Mouse (Mus musculus) small intestine, adult 2 months (tissue): ENCODE results near the gene Ano8. TPM values are rescaled to one million over a fixed set of nuclear protein-coding genes. Genes with fewer than 3 reads are reported as not detected.

Experiments used
- H3K27ac ChIP-seq: fragments of 200-500 bp; 2 replicates; pipeline ENCODE4 v1.5.1; 2012; ENCODE audit warnings: low read depth, low read length, control low read depth, inconsistent platforms; ENCODE audit not compliant: insufficient read depth
- H3K27me3 ChIP-seq: fragments of 200-500 bp; 2 replicates; pipeline ENCODE4 v1.6.1; 2012; ENCODE audit warnings: mild to moderate bottlenecking, moderate library complexity, low read length, inconsistent platforms; ENCODE audit not compliant: control insufficient read depth, insufficient read depth
- H3K36me3 ChIP-seq: fragments of 200-500 bp; 2 replicates; pipeline ENCODE4 v1.6.1; 2012; ENCODE audit warnings: mild to moderate bottlenecking, low read length, control low read depth, inconsistent platforms; ENCODE audit not compliant: control insufficient read depth, insufficient read depth
- H3K4me1 ChIP-seq: fragments of 200-500 bp; 2 replicates; pipeline ENCODE4 v1.6.1; 2012; ENCODE audit warnings: low read length, inconsistent platforms, mixed read lengths; ENCODE audit not compliant: control insufficient read depth, insufficient read depth, insufficient read length
- H3K4me3 ChIP-seq: fragments of 200-500 bp; 2 replicates; pipeline ENCODE4 v1.5.1; 2012; ENCODE audit warnings: low read depth, mild to moderate bottlenecking, control low read depth, inconsistent platforms, low read length, moderate library complexity
- CTCF ChIP-seq: fragments of 200-500 bp; IDR thresholded peaks from 2 replicates; pipeline ENCODE4 v1.5.1; 2012; ENCODE audit warnings: low read depth, mild to moderate bottlenecking, control low read depth, inconsistent platforms, low read length, moderate library complexity, mixed read lengths; ENCODE audit not compliant: insufficient replicate concordance, insufficient read length; ENCODE audit errors: extremely low read depth
- POLR2A ChIP-seq: fragments of 200-500 bp; IDR thresholded peaks from 2 replicates; pipeline ENCODE4 v1.6.1; 2012; ENCODE audit warnings: low read depth, mild to moderate bottlenecking, control low read depth, inconsistent platforms, low read length, moderate library complexity
- WGBS: fragments of 180-500 bp; shearing (Covaris S2); methylation state at CpG from one replicate; pipeline ENCODE4 v1.1.7; 2018; 5-methylcytosine and 5-hydroxymethylcytosine counted together
- polyA plus RNA-seq: library from polyadenylated mRNA; depleted of rRNA; stranded (reverse); fragments of >200 nt; gene quantifications from 2 replicates; pipeline ENCODE4 v1.2.3, GENCODE M21; 2012

Ano8 gene
- polyA plus RNA-seq, 1 experiment, result 19.8 TPM

- TF ChIP-seq POLR2A, result peak; percentile 39; the same call in 1 of the 2 replicates
- TF ChIP-seq CTCF, result no peak
- H3K27ac ChIP-seq, result peak within 1 kb of the TSS; percentile 66
- peak within 1 kb of the TSS; percentile 53 for H3K4me3 ChIP-seq
- no peaks in the 10 kb centered on the region for H3K36me3 ChIP-seq
- 35% methylated on average over 14 of the region's 14 CpGs for WGBS
- H3K27me3 ChIP-seq, result peaks cover 11% of the 10 kb centered on the region; the same call in 1 of the 2 replicates
- peaks cover 3% of the 10 kb centered on the region for H3K4me1 ChIP-seq
Measured at GRCm38 (mm10) chr8:71511644-71512043, 25.9 kb upstream of the Ano8 start, which contains the start of gene Plvap. Plvap (minus strand) TSS chr8:71511752.

DNA sequence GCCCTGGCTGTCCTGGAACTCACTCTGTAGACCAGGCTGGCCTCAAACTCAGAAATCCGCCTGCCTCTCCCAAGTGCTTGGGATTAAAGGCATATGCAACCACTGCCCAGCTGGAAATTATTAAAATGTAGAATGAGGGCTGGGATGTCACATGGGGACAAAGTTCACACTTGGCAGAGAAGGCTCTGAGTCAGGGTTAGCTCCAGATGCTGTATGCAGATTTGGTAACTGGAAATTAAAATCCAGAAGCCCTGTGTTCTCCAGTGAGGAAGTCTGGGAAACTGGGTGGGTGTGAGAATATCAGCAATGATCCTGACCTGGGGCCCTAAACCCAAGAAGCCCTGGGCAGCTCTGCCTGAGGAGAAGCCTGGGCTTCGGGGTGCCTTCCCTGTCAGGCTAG, 23.6 kb upstream of the Ano8 start:
- Histone ChIP-seq H3K27ac (peak overlapping the region; percentile 8; the same call in 1 of the 2 replicates), H3K27me3 (peaks cover 11% of the 10 kb centered on the region; the same call in 1 of the 2 replicates), H3K4me3 (peak overlapping the region; percentile 22), H3K36me3 (no peaks in the 10 kb centered on the region), H3K4me1 (peaks cover 3% of the 10 kb centered on the region)
- TF ChIP-seq POLR2A (no peak), CTCF (no peak)
- WGBS, result 28% methylated on average over 2 of the region's 2 CpGs

DNA sequence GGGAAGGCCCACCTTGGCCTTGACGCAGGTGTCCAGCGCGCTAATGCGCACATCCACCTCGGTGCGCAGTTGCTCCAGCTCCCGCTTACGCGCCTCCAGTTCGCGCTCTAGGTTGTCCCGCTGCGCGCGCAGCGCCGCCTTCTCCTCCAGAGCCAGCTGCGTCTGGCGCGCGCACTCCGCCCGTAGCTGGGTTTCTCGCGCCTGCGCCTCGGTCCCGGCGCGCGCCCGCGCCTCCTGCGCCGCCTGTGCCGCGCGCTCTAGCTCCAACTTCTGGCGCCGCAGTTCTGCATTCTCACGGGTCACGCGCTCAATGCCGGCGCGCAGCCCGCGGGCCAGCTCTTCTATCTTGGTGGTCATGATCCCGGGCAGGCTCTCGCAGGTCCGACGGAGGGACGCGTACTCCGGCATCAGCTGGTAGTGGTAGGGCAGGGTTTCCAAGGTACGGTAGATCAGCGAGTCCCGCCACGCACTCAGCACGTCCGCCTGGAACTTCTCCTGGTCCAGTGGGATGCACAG, 21.9 kb upstream of the Ano8 start:
- TF ChIP-seq POLR2A, result no peak
- TF ChIP-seq CTCF, result no peak
- under 1% methylated on average over 61 of the region's 61 CpGs for WGBS
- Histone ChIP-seq H3K27ac (no peak overlapping the region), H3K36me3 (no peaks in the 10 kb centered on the region), H3K4me1 (peaks cover 3% of the 10 kb centered on the region), H3K4me3 (peak overlapping the region; percentile 62), H3K27me3 (peaks cover 11% of the 10 kb centered on the region; the same call in 1 of the 2 replicates)

DNA sequence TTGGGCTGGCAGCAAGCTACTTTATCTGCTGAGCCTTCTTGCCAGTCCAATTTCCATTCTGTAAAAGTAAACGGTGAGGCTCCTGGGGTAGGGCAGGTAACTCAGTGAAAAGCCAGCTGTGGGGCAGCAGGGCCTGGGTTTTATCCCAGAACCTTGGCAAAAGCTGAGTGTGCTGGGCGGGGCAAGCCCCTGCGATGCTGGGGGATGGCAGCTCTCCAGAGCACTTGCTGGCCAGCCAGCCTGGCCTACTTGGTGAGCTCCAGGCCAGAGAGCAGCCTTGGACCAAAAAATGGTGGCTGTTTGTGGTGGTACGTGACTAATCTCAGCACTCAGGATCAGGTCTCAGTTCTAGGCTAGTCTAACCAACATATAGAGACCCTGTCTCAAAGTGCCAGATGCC, 20.2 kb upstream of the Ano8 start:
- TF ChIP-seq CTCF (no peak), POLR2A (no peak)
- H3K4me1 ChIP-seq, result peaks cover 3% of the 10 kb centered on the region
- peaks cover 11% of the 10 kb centered on the region; the same call in 1 of the 2 replicates for H3K27me3 ChIP-seq
- 43% methylated on average over 4 of the region's 4 CpGs for WGBS
- no peak overlapping the region for H3K4me3 ChIP-seq
- H3K27ac ChIP-seq, result no peak overlapping the region
- no peaks in the 10 kb centered on the region for H3K36me3 ChIP-seq

- Histone ChIP-seq H3K27ac (no peak overlapping the region), H3K4me1 (peaks cover 3% of the 10 kb centered on the region), H3K4me3 (no peak overlapping the region), H3K27me3 (peaks cover 11% of the 10 kb centered on the region; the same call in 1 of the 2 replicates), H3K36me3 (no peaks in the 10 kb centered on the region)
- 83% methylated on average over 4 of the region's 4 CpGs for WGBS
- no peak for TF ChIP-seq POLR2A
- TF ChIP-seq CTCF, result no peak
Measured at GRCm38 (mm10) chr8:71505326-71505725, 19.6 kb upstream of the Ano8 start.

DNA sequence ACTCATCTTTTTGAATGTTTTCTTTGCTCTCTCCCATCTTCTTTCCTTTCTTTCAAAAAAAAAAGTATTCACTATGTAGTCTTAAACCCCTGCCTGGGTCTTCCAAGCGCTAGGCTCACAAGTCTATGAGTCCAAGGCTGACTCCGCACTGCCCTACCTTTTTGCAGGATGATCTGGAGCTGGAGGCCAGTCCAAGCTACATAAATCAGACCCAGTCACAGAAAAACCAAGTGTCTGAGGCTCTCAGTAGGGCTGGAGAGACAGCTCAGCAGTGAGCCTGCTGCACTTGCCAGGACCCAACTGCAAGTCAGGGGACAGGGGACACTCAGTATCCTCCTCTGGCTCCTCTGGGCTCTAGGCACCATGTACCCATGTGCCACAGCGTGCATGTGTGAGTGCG, 18.6 kb upstream of the Ano8 start:
- WGBS, result 96% methylated on average over 4 of the region's 4 CpGs
- H3K36me3 ChIP-seq, result no peaks in the 10 kb centered on the region
- no peak overlapping the region for H3K27ac ChIP-seq
- H3K4me3 ChIP-seq, result no peak overlapping the region
- TF ChIP-seq POLR2A (no peak), CTCF (no peak)
- H3K4me1 ChIP-seq, result peaks cover 3% of the 10 kb centered on the region
- peaks cover 11% of the 10 kb centered on the region; the same call in 1 of the 2 replicates for H3K27me3 ChIP-seq

DNA sequence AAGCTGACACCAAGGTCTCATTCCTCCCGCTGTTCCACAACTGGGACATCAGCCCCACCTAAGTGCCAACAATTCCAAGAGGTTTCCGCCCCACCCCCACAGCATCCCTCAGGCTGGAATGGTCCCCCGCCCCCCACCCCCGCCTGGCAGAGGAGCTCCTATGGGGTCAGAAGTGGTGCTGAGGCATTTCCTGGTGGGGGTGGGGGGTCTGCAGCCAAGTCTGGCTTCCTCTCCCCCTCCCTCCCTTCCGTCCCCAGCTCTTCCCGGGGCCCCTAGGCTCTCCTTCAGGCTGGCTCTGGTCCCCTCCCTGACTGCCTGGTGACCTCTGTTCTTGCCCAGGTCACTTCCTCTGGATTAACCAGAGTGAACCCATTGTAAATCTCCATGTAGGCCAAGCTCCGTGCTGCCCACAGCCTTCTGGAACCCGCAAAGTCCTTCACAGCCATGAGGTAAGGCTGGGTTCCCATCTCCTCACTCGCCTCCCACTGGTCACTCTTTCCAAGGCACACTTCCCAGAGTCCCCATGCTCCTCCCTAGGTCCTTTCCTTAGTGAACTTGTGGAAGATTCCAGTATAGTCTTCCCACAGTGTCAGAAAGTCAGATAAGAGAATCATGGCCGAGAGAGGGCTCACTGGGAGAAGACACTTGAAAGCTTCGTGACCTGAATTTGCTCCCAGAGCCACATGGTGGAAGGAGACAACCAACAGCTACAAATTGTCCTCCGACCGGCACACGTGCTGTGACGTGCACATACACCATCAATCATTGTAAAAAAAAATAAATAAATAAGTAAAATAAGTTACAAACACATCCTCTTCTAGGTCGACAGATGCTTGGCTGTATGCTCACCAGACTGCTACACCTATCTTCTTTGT, 13.3 kb upstream of the Ano8 start:
- H3K27me3 ChIP-seq, result no peaks in the 10 kb centered on the region
- H3K4me1 ChIP-seq, result no peaks in the 10 kb centered on the region; the same call in 1 of the 2 replicates
- peaks cover 3% of the 10 kb centered on the region; the same call in 1 of the 2 replicates for H3K36me3 ChIP-seq
- H3K4me3 ChIP-seq, result no peak overlapping the region
- peak overlapping the region; percentile 10; the same call in 1 of the 2 replicates for H3K27ac ChIP-seq
- no peak for TF ChIP-seq POLR2A
- TF ChIP-seq CTCF, result no peak
- 41% methylated on average over 16 of the region's 16 CpGs for WGBS
